Mouse (Mus musculus): Measurements from ENCODE around the gene Eif4e2.
A peak's percentile ranks its signal among the peaks of the same experiment; 100 is the strongest.

Eif4e2 gene

DNA sequence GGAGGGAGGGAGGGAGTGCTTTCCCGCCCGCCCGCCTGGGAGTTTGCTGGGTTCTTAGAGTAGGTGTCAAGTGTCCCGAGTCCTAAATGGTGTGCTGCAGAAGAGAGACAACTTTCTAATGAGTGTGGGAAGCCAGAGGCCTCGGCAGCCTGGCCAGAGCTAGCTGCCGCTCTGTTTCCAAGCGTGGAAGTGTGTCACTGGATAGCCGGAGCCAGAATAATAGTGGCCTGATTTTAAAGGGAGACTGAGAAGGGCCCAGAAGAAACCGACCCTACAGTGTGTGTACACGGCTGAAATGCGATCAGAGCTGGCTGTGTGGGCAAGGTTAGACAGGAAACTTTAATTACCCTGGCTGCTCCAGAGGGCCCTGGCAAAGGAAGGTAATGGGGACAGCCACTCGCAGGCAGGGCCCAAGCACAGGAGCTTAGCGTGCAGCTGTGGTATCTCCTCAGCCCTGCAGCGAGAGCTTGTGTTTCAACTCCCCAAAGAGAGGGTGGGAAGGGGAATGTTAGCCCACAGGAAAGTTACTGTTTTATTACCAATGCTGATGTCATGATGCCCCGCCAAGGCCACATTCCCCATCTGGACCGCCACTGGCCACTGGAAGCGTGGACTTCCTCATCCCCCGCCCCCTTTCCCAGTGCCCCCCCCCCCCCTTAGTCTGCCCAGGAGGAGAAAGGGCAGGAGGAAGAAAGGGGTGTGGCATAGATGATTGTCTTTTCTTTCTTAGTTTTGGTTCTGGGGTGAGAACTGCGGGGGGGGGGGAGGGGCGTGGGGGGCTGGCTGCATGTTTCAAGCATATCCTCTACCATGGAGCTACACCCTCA lies 57.1 kb downstream of the Eif4e2 start:
- TF ChIP-seq POU5F1 (IDR thresholded peaks at IDR 0.05; ENCODE audit: borderline replicate concordance, low read length) (no peak), CTCF (conservative IDR thresholded peaks at IDR 0.05; ENCODE audit: low read length) (no peak)
- H3K36me3 ChIP-seq (ENCODE audit: insufficient read depth, low read length) = no peaks in the 10 kb centered on the region
- no peaks in the 10 kb centered on the region for H3K9me3 ChIP-seq (ENCODE audit: low read length)
- H3K4me3 ChIP-seq (replicated peaks; ENCODE audit: low read length) = peak overlapping the region; percentile 68
- peaks cover 57% of the 10 kb centered on the region for H3K4me1 ChIP-seq (replicated peaks; ENCODE audit: low read depth, low read length)
- H3K27me3 ChIP-seq (ENCODE audit: insufficient read depth, low read length) = peaks cover 55% of the 10 kb centered on the region

DNA sequence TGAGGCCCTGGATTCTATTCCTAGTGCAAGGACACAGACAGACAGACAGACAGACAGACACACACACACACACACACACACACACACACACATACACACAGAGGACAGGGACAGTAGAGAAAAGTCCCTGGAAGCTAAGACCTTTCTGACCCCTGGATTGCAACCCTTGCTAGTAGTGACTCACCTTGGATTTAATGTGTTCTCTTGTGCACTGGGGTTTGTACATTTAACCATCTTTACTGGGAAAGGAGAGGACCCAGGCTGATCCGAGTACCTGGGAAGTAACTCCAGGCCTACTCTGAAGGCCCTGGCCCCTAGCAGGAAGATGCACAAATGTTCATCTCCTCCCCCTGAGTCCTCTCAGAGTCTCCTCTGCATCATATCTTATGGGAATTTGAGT lies 57.9 kb downstream of the Eif4e2 start:
- H3K4me1 ChIP-seq (replicated peaks; ENCODE audit: low read depth, low read length) = peaks cover 49% of the 10 kb centered on the region
- H3K4me3 ChIP-seq (replicated peaks; ENCODE audit: low read length) = no peak overlapping the region
- TF ChIP-seq POU5F1 (IDR thresholded peaks at IDR 0.05; ENCODE audit: borderline replicate concordance, low read length) (no peak), CTCF (conservative IDR thresholded peaks at IDR 0.05; ENCODE audit: low read length) (no peak), NANOG (IDR thresholded peaks at IDR 0.05; ENCODE audit: borderline replicate concordance, low read length) (no peak)
- peaks cover 54% of the 10 kb centered on the region for H3K27me3 ChIP-seq (ENCODE audit: insufficient read depth, low read length)
- no peaks in the 10 kb centered on the region for H3K36me3 ChIP-seq (ENCODE audit: insufficient read depth, low read length)
- no peaks in the 10 kb centered on the region for H3K9me3 ChIP-seq (ENCODE audit: low read length)

DNA sequence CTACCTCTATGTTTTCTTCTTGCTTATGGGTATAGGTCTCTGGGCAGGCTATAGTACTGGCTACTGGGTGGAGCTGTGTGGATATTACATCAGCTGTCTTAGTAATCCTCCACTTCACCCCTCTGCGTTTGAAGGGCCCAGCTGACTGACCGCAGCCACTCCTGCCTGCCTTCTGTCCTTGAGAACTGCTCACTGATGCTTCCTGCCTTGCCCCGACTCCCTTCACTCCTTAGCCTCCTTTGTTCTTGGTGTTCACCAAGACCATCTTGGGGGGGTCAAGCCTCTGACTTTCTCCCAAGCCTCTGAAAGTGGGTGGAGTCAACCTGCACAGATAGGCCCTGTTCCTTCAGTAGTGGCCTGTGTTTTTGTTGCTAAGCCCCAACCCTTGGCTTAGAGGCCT lies 58.7 kb downstream of the Eif4e2 start:
- Histone ChIP-seq H3K9me3 (ENCODE audit: low read length) (no peaks in the 10 kb centered on the region), H3K4me1 (replicated peaks; ENCODE audit: low read depth, low read length) (peaks cover 45% of the 10 kb centered on the region), H3K4me3 (replicated peaks; ENCODE audit: low read length) (no peak overlapping the region), H3K36me3 (ENCODE audit: insufficient read depth, low read length) (no peaks in the 10 kb centered on the region), H3K27me3 (ENCODE audit: insufficient read depth, low read length) (peaks cover 56% of the 10 kb centered on the region)
- TF ChIP-seq CTCF (conservative IDR thresholded peaks at IDR 0.05; ENCODE audit: low read length) = no peak
- TF ChIP-seq POU5F1 (IDR thresholded peaks at IDR 0.05; ENCODE audit: borderline replicate concordance, low read length) = no peak
- TF ChIP-seq NANOG (IDR thresholded peaks at IDR 0.05; ENCODE audit: borderline replicate concordance, low read length) = no peak

DNA sequence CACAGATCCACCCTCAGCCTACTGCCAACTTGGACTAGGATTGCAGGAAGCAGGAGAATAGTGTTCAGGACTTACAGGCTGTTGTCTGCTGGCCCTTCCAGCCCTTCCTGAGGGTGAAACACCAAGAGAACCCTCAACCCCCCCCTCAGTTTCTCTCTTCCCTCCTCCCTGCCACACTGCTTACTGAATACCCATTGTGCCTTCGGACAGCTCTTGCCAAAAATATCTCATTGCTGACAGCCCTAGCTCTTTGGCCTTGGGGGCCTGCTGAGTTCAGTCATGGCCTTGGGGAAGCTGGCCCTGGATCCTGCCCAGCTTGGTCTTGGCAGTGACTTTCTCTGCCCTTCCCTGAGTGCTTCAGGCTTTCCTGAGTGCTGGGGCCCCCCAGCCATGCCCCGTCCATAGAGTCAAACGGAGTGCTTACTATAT lies 59.8 kb downstream of the Eif4e2 start:
- Histone ChIP-seq H3K9me3 (ENCODE audit: low read length) (no peaks in the 10 kb centered on the region), H3K36me3 (ENCODE audit: insufficient read depth, low read length) (no peaks in the 10 kb centered on the region), H3K4me3 (replicated peaks; ENCODE audit: low read length) (no peak overlapping the region), H3K27me3 (ENCODE audit: insufficient read depth, low read length) (peaks cover 52% of the 10 kb centered on the region), H3K4me1 (replicated peaks; ENCODE audit: low read depth, low read length) (peaks cover 41% of the 10 kb centered on the region)
- no peak for TF ChIP-seq POU5F1 (IDR thresholded peaks at IDR 0.05; ENCODE audit: borderline replicate concordance, low read length)
- TF ChIP-seq NANOG (IDR thresholded peaks at IDR 0.05; ENCODE audit: borderline replicate concordance, low read length) = no peak
- no peak for TF ChIP-seq CTCF (conservative IDR thresholded peaks at IDR 0.05; ENCODE audit: low read length)

DNA sequence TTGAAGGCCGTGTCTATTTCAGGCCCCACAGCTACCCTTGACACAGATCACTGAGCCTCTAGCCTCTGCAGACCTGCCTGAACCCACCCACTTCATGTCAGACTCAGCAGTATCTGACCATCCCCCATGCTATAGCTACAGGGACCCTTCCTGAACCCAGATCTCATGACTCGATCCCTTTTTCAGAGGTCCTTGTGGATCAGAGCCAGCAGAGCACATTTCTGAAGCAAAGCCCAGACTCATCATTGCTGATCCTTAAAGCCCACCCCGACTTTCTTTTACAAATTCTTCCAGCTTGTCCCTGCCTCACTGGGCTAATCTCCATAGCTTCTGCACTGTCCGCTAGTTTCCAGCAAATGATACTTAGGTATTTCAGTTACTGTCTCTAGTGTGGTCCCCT lies 60.4 kb downstream of the Eif4e2 start:
- no peaks in the 10 kb centered on the region for H3K9me3 ChIP-seq (ENCODE audit: low read length)
- no peaks in the 10 kb centered on the region for H3K36me3 ChIP-seq (ENCODE audit: insufficient read depth, low read length)
- peaks cover 41% of the 10 kb centered on the region for H3K4me1 ChIP-seq (replicated peaks; ENCODE audit: low read depth, low read length)
- H3K4me3 ChIP-seq (replicated peaks; ENCODE audit: low read length) = no peak overlapping the region
- TF ChIP-seq CTCF (conservative IDR thresholded peaks at IDR 0.05; ENCODE audit: low read length) = no peak
- no peak for TF ChIP-seq NANOG (IDR thresholded peaks at IDR 0.05; ENCODE audit: borderline replicate concordance, low read length)
- TF ChIP-seq POU5F1 (IDR thresholded peaks at IDR 0.05; ENCODE audit: borderline replicate concordance, low read length) = no peak
- peaks cover 47% of the 10 kb centered on the region for H3K27me3 ChIP-seq (ENCODE audit: insufficient read depth, low read length)

DNA sequence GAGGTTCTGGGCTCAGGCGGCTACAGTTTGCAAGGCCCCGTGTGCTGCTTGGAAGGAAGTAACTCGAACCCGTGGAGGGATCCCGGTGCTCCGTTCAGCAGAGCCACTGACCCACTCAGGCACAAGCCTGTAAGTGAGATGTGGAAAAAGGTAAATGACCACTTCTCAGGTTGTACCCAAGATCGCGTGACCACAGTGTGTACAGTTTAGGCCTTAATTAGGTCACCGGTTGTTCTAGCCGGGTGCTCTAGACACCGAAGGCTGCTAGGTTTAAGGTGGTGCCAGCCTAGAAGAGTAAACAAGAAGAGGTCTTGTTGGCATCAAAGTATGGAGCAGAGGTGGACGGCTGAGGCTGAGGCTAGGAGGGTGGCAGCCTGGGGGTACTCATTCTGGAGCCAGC lies 61.4 kb downstream of the Eif4e2 start:
- TF ChIP-seq CTCF (conservative IDR thresholded peaks at IDR 0.05; ENCODE audit: low read length) = no peak
- Histone ChIP-seq H3K4me1 (replicated peaks; ENCODE audit: low read depth, low read length) (peaks cover 40% of the 10 kb centered on the region), H3K36me3 (ENCODE audit: insufficient read depth, low read length) (no peaks in the 10 kb centered on the region), H3K4me3 (replicated peaks; ENCODE audit: low read length) (no peak overlapping the region), H3K9me3 (ENCODE audit: low read length) (no peaks in the 10 kb centered on the region), H3K27me3 (ENCODE audit: insufficient read depth, low read length) (peaks cover 41% of the 10 kb centered on the region)

DNA sequence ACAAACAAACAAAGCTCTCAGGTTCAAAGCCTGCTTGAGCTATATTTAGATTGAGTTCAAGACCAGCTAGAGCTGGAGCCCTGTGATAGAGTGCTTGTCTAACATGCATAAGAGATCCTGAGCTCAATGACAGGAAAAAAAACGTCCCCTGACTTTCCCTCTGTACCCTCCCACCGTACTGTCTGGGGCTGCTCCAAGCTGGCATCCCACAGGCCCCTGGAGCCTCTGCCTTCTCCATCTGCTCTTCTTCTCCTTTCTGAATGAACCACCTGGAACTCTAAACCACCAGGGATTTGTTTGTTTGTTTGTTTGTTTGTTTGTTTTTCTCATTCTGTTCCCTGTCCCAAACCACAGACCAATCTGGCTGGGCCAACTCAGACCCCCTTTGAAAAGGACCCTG lies 62.3 kb downstream of the Eif4e2 start:
- H3K36me3 ChIP-seq (ENCODE audit: insufficient read depth, low read length) = no peaks in the 10 kb centered on the region
- no peaks in the 10 kb centered on the region for H3K9me3 ChIP-seq (ENCODE audit: low read length)
- H3K27me3 ChIP-seq (ENCODE audit: insufficient read depth, low read length) = peaks cover 40% of the 10 kb centered on the region
- TF ChIP-seq NANOG (IDR thresholded peaks at IDR 0.05; ENCODE audit: borderline replicate concordance, low read length) = no peak
- no peak overlapping the region for H3K4me3 ChIP-seq (replicated peaks; ENCODE audit: low read length)
- H3K4me1 ChIP-seq (replicated peaks; ENCODE audit: low read depth, low read length) = peaks cover 31% of the 10 kb centered on the region

DNA sequence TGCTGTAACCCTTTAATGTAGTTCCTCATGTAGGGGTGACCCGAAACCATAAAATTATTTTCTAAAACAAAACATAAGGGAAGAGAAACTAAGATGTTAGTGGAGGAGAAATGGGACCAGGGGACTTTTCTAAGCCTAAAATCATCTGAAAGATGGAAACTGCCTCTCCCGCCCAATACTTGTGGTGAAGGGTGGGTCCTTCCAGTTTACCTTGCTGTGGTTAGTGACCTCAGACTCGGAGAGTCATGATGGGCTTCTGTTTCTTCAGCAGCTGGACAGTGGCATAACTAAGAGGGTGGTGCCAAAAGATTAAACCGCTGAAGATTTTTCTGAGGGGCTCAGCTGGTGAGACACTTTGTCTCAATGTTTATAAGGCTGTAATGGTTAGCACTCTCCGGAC lies 66.6 kb downstream of the Eif4e2 start:
- TF ChIP-seq CTCF (conservative IDR thresholded peaks at IDR 0.05; ENCODE audit: low read length) (no peak), NANOG (IDR thresholded peaks at IDR 0.05; ENCODE audit: borderline replicate concordance, low read length) (no peak), POU5F1 (IDR thresholded peaks at IDR 0.05; ENCODE audit: borderline replicate concordance, low read length) (no peak)
- H3K4me1 ChIP-seq (replicated peaks; ENCODE audit: low read depth, low read length) = peaks cover 25% of the 10 kb centered on the region

More for the DNA sequence above, 66.6 kb downstream of the Eif4e2 start:
- Histone ChIP-seq H3K36me3 (ENCODE audit: insufficient read depth, low read length) (no peaks in the 10 kb centered on the region), H3K9me3 (ENCODE audit: low read length) (no peaks in the 10 kb centered on the region), H3K27me3 (ENCODE audit: insufficient read depth, low read length) (peaks cover 27% of the 10 kb centered on the region), H3K4me3 (replicated peaks; ENCODE audit: low read length) (no peak overlapping the region)
